Mouse (Mus musculus): ENCODE measurements around the gene Fads2. TPM values are rescaled to one million over a fixed set of nuclear protein-coding genes. Genes with fewer than 3 reads are reported as not detected.
A peak's percentile ranks its signal among the peaks of the same experiment; 100 is the strongest.

Gene Fads2
- polyA plus RNA-seq, 1 experiment from 2014 or later: 46.8 TPM

GRCm38 (mm10) chr19:10116641-10117040 lies 15.1 kb upstream of the Fads2 start:
- Histone ChIP-seq H3K4me2 (replicated peaks; ENCODE audit: low read depth) (no peak overlapping the region), H3K4me1 (replicated peaks; ENCODE audit: control insufficient read depth, insufficient read depth, low read length) (no peaks in the 10 kb centered on the region), H3K9me3 (ENCODE audit: control insufficient read depth) (no peaks in the 10 kb centered on the region), H3K9ac (ENCODE audit: low read depth, low read length) (no peak overlapping the region), H3K4me3 (ENCODE audit: low read depth, low read length) (no peak overlapping the region), H3K36me3 (ENCODE audit: control insufficient read depth, insufficient read depth) (no peaks in the 10 kb centered on the region), H3K27ac (ENCODE audit: low read depth, low read length) (no peak overlapping the region), H3K27me3 (replicated peaks; ENCODE audit: control insufficient read depth, insufficient read depth, low read length) (no peaks in the 10 kb centered on the region)
- TF ChIP-seq CTCF (IDR thresholded peaks at IDR 0.05; ENCODE audit: low read depth): no peak
- no peak for ATAC-seq
- WGBS: 80% methylated on average over 3 of the region's 3 CpGs

- Histone ChIP-seq H3K4me3 (ENCODE audit: low read depth, low read length) (no peak overlapping the region), H3K9ac (ENCODE audit: low read depth, low read length) (no peak overlapping the region), H3K4me1 (replicated peaks; ENCODE audit: control insufficient read depth, insufficient read depth, low read length) (no peaks in the 10 kb centered on the region), H3K4me2 (replicated peaks; ENCODE audit: low read depth) (no peak overlapping the region), H3K9me3 (ENCODE audit: control insufficient read depth) (no peaks in the 10 kb centered on the region), H3K27me3 (replicated peaks; ENCODE audit: control insufficient read depth, insufficient read depth, low read length) (no peaks in the 10 kb centered on the region), H3K27ac (ENCODE audit: low read depth, low read length) (no peak overlapping the region), H3K36me3 (ENCODE audit: control insufficient read depth, insufficient read depth) (no peaks in the 10 kb centered on the region)
- WGBS: 57% methylated on average over 6 of the region's 6 CpGs
- no peak for TF ChIP-seq CTCF (IDR thresholded peaks at IDR 0.05; ENCODE audit: low read depth)
- peak; percentile 72 for ATAC-seq
These were observed 14.0 kb upstream of the Fads2 start for GRCm38 (mm10) chr19:10115373-10116158.

DNA sequence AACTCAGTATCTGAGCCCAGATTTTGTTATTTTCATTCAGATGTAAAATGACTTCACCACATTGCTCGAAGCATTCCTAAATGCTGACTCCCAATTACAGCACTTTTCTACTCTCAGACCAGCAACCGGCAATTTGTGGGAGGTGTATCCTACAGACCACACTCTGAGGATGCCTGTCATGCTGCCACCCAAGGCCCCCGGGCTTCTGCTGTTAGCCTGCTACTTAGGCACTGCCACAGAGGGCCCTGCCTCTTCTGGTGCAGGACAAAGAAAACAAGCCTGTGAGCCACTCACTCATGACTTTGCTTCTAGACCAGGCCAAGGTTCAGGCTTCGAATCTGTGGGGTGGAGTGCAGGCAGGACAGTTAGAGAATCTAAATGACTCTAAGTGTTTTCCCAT lies 11.4 kb upstream of the Fads2 start:
- H3K9me3 ChIP-seq (ENCODE audit: control insufficient read depth): no peaks in the 10 kb centered on the region
- no peak overlapping the region for H3K4me3 ChIP-seq (ENCODE audit: low read depth, low read length)
- ATAC-seq: no peak
- TF ChIP-seq CTCF (IDR thresholded peaks at IDR 0.05; ENCODE audit: low read depth): no peak
- no peak overlapping the region for H3K27ac ChIP-seq (ENCODE audit: low read depth, low read length)
- H3K36me3 ChIP-seq (ENCODE audit: control insufficient read depth, insufficient read depth): no peaks in the 10 kb centered on the region
- H3K9ac ChIP-seq (ENCODE audit: low read depth, low read length): no peak overlapping the region
- no peaks in the 10 kb centered on the region for H3K4me1 ChIP-seq (replicated peaks; ENCODE audit: control insufficient read depth, insufficient read depth, low read length)
- whole genome bisulfite sequencing: 82% methylated on average over 4 of the region's 4 CpGs
- H3K4me2 ChIP-seq (replicated peaks; ENCODE audit: low read depth): no peak overlapping the region
- no peaks in the 10 kb centered on the region for H3K27me3 ChIP-seq (replicated peaks; ENCODE audit: control insufficient read depth, insufficient read depth, low read length)

DNA sequence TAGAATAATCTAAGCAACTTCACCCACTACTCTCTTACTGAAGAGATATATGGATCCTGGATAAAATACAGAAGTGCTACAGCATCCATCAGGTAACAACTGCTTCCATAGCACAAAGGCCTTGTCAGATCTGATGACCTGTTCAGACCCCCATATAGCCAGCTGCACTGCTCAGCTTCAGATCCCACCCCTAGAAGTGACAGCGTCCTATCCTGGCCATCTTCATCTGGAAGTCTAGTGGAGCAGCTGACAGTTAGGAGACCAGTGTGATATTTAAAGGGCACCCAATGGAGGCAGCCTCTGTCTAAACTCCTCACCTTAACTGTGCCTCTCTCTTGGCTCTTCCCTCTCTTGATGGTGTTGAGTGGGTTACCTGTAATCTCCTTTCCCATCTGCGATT lies 7.1 kb upstream of the Fads2 start:
- no peak for ATAC-seq
- H3K36me3 ChIP-seq (ENCODE audit: control insufficient read depth, insufficient read depth): no peaks in the 10 kb centered on the region
- no peaks in the 10 kb centered on the region for H3K9me3 ChIP-seq (ENCODE audit: control insufficient read depth)
- H3K9ac ChIP-seq (ENCODE audit: low read depth, low read length): no peak overlapping the region
- H3K4me3 ChIP-seq (ENCODE audit: low read depth, low read length): no peak overlapping the region
- no peak overlapping the region for H3K27ac ChIP-seq (ENCODE audit: low read depth, low read length)
- H3K27me3 ChIP-seq (replicated peaks; ENCODE audit: control insufficient read depth, insufficient read depth, low read length): no peaks in the 10 kb centered on the region
- no peak for TF ChIP-seq CTCF (IDR thresholded peaks at IDR 0.05; ENCODE audit: low read depth)
- 88% methylated on average over 2 of the region's 2 CpGs for WGBS
- no peaks in the 10 kb centered on the region for H3K4me1 ChIP-seq (replicated peaks; ENCODE audit: control insufficient read depth, insufficient read depth, low read length)
- H3K4me2 ChIP-seq (replicated peaks; ENCODE audit: low read depth): no peak overlapping the region

- Histone ChIP-seq H3K27me3 (replicated peaks; ENCODE audit: control insufficient read depth, insufficient read depth, low read length) (no peaks in the 10 kb centered on the region), H3K4me3 (ENCODE audit: low read depth, low read length) (no peak overlapping the region), H3K4me1 (replicated peaks; ENCODE audit: control insufficient read depth, insufficient read depth, low read length) (no peaks in the 10 kb centered on the region), H3K36me3 (ENCODE audit: control insufficient read depth, insufficient read depth) (no peaks in the 10 kb centered on the region), H3K9me3 (ENCODE audit: control insufficient read depth) (no peaks in the 10 kb centered on the region), H3K27ac (ENCODE audit: low read depth, low read length) (no peak overlapping the region), H3K9ac (ENCODE audit: low read depth, low read length) (no peak overlapping the region), H3K4me2 (replicated peaks; ENCODE audit: low read depth) (no peak overlapping the region)
- no peak for TF ChIP-seq CTCF (IDR thresholded peaks at IDR 0.05; ENCODE audit: low read depth)
- WGBS: 93% methylated on average over 1 of the region's 1 CpGs
- no peak for ATAC-seq
These were observed 6.6 kb upstream of the Fads2 start for GRCm38 (mm10) chr19:10108129-10108528.

DNA sequence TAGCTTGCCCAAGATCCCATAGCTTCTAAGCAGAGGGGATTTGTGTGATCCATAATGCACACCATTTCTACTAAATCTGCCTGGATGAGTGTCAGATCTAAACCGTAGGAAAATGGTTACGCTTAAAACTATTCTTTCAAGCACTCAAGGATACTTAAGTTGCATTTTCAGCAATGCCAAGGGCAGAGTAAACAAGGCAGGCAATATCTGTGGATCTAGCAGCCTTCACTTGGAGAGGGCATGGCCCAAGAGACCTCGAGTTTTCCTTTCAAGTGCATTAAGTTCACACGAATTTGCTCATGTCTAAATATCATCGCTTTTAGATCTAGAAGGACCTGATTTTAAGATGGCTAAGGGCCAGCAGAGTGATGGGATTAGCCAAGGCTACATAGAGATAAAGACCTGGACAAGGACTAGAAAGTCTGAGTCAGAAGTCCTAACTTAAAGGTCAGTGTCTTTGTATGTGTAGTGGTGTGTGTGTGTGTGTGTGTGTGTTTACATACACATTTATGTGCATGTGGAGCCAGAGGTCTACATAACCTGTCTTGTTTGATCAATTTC lies 5.6 kb upstream of the Fads2 start:
- WGBS: 85% methylated on average over 5 of the region's 5 CpGs
- H3K4me1 ChIP-seq (replicated peaks; ENCODE audit: control insufficient read depth, insufficient read depth, low read length): no peaks in the 10 kb centered on the region
- no peak overlapping the region for H3K4me3 ChIP-seq (ENCODE audit: low read depth, low read length)
- no peaks in the 10 kb centered on the region for H3K27me3 ChIP-seq (replicated peaks; ENCODE audit: control insufficient read depth, insufficient read depth, low read length)
- ATAC-seq: no peak
- H3K4me2 ChIP-seq (replicated peaks; ENCODE audit: low read depth): no peak overlapping the region
- no peaks in the 10 kb centered on the region for H3K9me3 ChIP-seq (ENCODE audit: control insufficient read depth)
- H3K27ac ChIP-seq (ENCODE audit: low read depth, low read length): no peak overlapping the region
- H3K36me3 ChIP-seq (ENCODE audit: control insufficient read depth, insufficient read depth): no peaks in the 10 kb centered on the region
- TF ChIP-seq CTCF (IDR thresholded peaks at IDR 0.05; ENCODE audit: low read depth): no peak
- H3K9ac ChIP-seq (ENCODE audit: low read depth, low read length): no peak overlapping the region

Measured in intestine, postnatal 0 days (tissue).